Mouse (Mus musculus) CH12.LX (cell line): Measurements from ENCODE around the gene Grid1. TPM values are rescaled to one million over a fixed set of nuclear protein-coding genes. Genes with fewer than 3 reads are reported as not detected.

Experiments
- DNase-seq: peaks from one replicate; pipeline ENCODE4 v3.0.0-alpha.2; 2013; ENCODE audit errors: extremely low read depth
- H3K27ac ChIP-seq: 2 replicates; pipeline ENCODE4 v1.5.1; 2012; ENCODE audit warnings: low read depth, mild to moderate bottlenecking, control low read depth, moderate library complexity; ENCODE audit not compliant: insufficient read depth
- H3K27me3 ChIP-seq: replicated peaks from 2 replicates; pipeline ENCODE3; 2012; ENCODE audit warnings: inconsistent platforms
- H3K36me3 ChIP-seq, 2 experiments: replicated peaks in 1 of 2; 2 replicates each; pipeline versions ENCODE3 to v1.6.1; 2012; ENCODE audit warnings: inconsistent platforms in 1 of 2, low read length in 1 of 2, mild to moderate bottlenecking in 1 of 2, mixed read lengths in 1 of 2, moderate library complexity in 1 of 2; ENCODE audit not compliant: control insufficient read depth in 1 of 2, insufficient read depth in 1 of 2
- H3K4me1 ChIP-seq, 2 experiments: 2 replicates each; pipeline ENCODE4 v1.6.1; 2012; ENCODE audit warnings: inconsistent platforms in 1 of 2, moderate library complexity in 1 of 2; ENCODE audit not compliant: insufficient read depth in 2 of 2, control insufficient read depth in 1 of 2
- H3K4me2 ChIP-seq: 2 replicates; pipeline ENCODE4 v1.6.1; 2012; ENCODE audit warnings: low read depth, mild to moderate bottlenecking, control low read depth; ENCODE audit not compliant: poor library complexity, insufficient read depth, severe bottlenecking
- H3K4me3 ChIP-seq, 3 experiments: fragments of 150-350 bp in 1 of 3; sonication (generic) in 1 of 3; replicated peaks in 1 of 3; 2 replicates each; pipeline versions ENCODE3 to v1.5.1; 2011 to 2012; ENCODE audit warnings: low read depth in 2 of 3, low read length in 2 of 3, mild to moderate bottlenecking in 2 of 3, moderate library complexity in 2 of 3, control low read depth in 1 of 3, improper control_type of control experiment in 1 of 3, inconsistent platforms in 1 of 3, mixed read lengths in 1 of 3; ENCODE audit not compliant: poor library complexity in 1 of 3
- H3K79me2 ChIP-seq: replicated peaks from 2 replicates; pipeline ENCODE4 v1.6.1; 2012; ENCODE audit warnings: mild to moderate bottlenecking, moderate library complexity; ENCODE audit not compliant: control insufficient read depth, poor library complexity, insufficient read depth, severe bottlenecking; ENCODE audit errors: extremely low read depth
- H3K9ac ChIP-seq: 2 replicates; pipeline ENCODE4 v1.6.1; 2012; ENCODE audit warnings: low read depth, mild to moderate bottlenecking, control low read depth, moderate library complexity; ENCODE audit not compliant: insufficient read depth
- H3K9me3 ChIP-seq: replicated peaks from 2 replicates; pipeline ENCODE3; 2012; ENCODE audit warnings: low read length, inconsistent platforms, mixed read lengths
- CTCF ChIP-seq, 2 experiments: IDR thresholded peaks in 1 of 2; conservative IDR thresholded peaks in 1 of 2; 2 replicates each; pipeline ENCODE4 v1.5.1; 2011 to 2012; ENCODE audit warnings: low read depth in 2 of 2, low read length in 2 of 2, improper control_type of control experiment in 1 of 2, inconsistent platforms in 1 of 2, mild to moderate bottlenecking in 1 of 2, moderate library complexity in 1 of 2
- E2F4 ChIP-seq: IDR thresholded peaks from 2 replicates; pipeline ENCODE4 v1.6.1; 2011; ENCODE audit warnings: low read depth, low read length, improper control_type of control experiment; ENCODE audit not compliant: insufficient replicate concordance
- ETS1 ChIP-seq: conservative IDR thresholded peaks from 2 replicates; pipeline ENCODE4 v1.6.1; 2012; ENCODE audit warnings: low read depth, mild to moderate bottlenecking, inconsistent platforms, low read length, improper control_type of control experiment, moderate library complexity
- HCFC1 ChIP-seq: IDR thresholded peaks from 2 replicates; pipeline ENCODE4 v1.6.1; 2012; ENCODE audit warnings: low read depth, mild to moderate bottlenecking, inconsistent platforms, low read length, improper control_type of control experiment
- JUND ChIP-seq: conservative IDR thresholded peaks from 2 replicates; pipeline ENCODE4 v1.6.1; 2011; ENCODE audit warnings: low read depth, low read length, improper control_type of control experiment
- KAT2A ChIP-seq: IDR thresholded peaks from 2 replicates; pipeline ENCODE4 v1.6.1; 2012; ENCODE audit warnings: low read length, improper control_type of control experiment, inconsistent platforms; ENCODE audit not compliant: insufficient replicate concordance
- MAFK ChIP-seq: IDR thresholded peaks from 2 replicates; pipeline ENCODE4 v1.6.1; 2011; ENCODE audit warnings: low read length, improper control_type of control experiment; ENCODE audit not compliant: insufficient replicate concordance
- MXI1 ChIP-seq: IDR thresholded peaks from 2 replicates; pipeline ENCODE4 v1.6.1; 2011; ENCODE audit warnings: mild to moderate bottlenecking, low read depth, low read length, improper control_type of control experiment
- NELFE ChIP-seq: IDR thresholded peaks from 2 replicates; pipeline ENCODE4 v1.6.1; 2011; ENCODE audit warnings: low read depth, low read length, improper control_type of control experiment
- NRF1 ChIP-seq: IDR thresholded peaks from 2 replicates; pipeline ENCODE4 v1.6.1; 2014; ENCODE audit warnings: low read depth, mild to moderate bottlenecking, inconsistent platforms, low read length, improper control_type of control experiment, moderate library complexity
- PAX5 ChIP-seq: IDR thresholded peaks from 2 replicates; pipeline ENCODE4 v1.6.1; 2012; ENCODE audit warnings: low read length, inconsistent platforms, mixed read lengths
- POLR2A ChIP-seq: IDR thresholded peaks from 2 replicates; pipeline ENCODE4 v1.6.1; 2011; ENCODE audit warnings: low read depth, mild to moderate bottlenecking, improper control_type of control experiment, low read length
- RAD21 ChIP-seq: IDR thresholded peaks from 2 replicates; pipeline ENCODE4 v1.6.1; 2011; ENCODE audit warnings: low read depth, mild to moderate bottlenecking, low read length, improper control_type of control experiment, moderate library complexity
- RCOR1 ChIP-seq: conservative IDR thresholded peaks from 2 replicates; pipeline ENCODE4 v1.6.1; 2012; ENCODE audit warnings: low read depth, mild to moderate bottlenecking, inconsistent platforms, low read length, improper control_type of control experiment
- SIN3A ChIP-seq: IDR thresholded peaks from 2 replicates; pipeline ENCODE4 v1.6.1; 2012; ENCODE audit warnings: low read length, improper control_type of control experiment, inconsistent platforms
- SMC3 ChIP-seq: IDR thresholded peaks from 2 replicates; pipeline ENCODE4 v1.6.1; 2011; ENCODE audit warnings: low read depth, low read length, improper control_type of control experiment
- USF1 ChIP-seq: IDR thresholded peaks from 2 replicates; pipeline ENCODE4 v1.6.1; 2014; ENCODE audit warnings: low read depth, mild to moderate bottlenecking, inconsistent platforms, low read length, improper control_type of control experiment
- ZC3H11A ChIP-seq: IDR thresholded peaks from 2 replicates; pipeline ENCODE4 v1.6.1; 2012; ENCODE audit warnings: low read depth, mild to moderate bottlenecking, inconsistent platforms, low read length, improper control_type of control experiment
- ZMIZ1 ChIP-seq: IDR thresholded peaks from 2 replicates; pipeline ENCODE4 v1.6.1; 2012; ENCODE audit warnings: low read depth, mild to moderate bottlenecking, inconsistent platforms, low read length, improper control_type of control experiment
- dilution Hi-C: fragments of 300-500 bp; cut with MboI; formaldehyde crosslinking; loops from 2 replicates; pipeline ENCODE4 v1.14.3; 2020; ENCODE audit warnings: low sequenced_read_pairs; ENCODE audit not compliant: extremely low pct_unique_long_range_greater_than_20kb, extremely low pct_ligation_motif_present
- in situ Hi-C: fragments of 300-500 bp; cut with MboI; formaldehyde crosslinking; loops from 3 replicates; pipeline ENCODE4 v1.14.3; 2019; ENCODE audit warnings: low sequenced_read_pairs, low pct_ligation_motif_present, low pct_unique_long_range_greater_than_20kb, mixed read lengths
- polyA plus RNA-seq: library from polyadenylated mRNA; unstranded; fragments of >175 nt; gene quantifications from 2 replicates; pipeline ENCODE4 v1.2.1, GENCODE M21; 2012; ENCODE audit warnings: low read depth; ENCODE audit not compliant: insufficient read length
- total RNA-seq, 2 experiments: library from RNA; depleted of rRNA; stranded (reverse); fragments of 300-350 nt in 1 of 2; fragments of >200 nt in 1 of 2; gene quantifications; 2 replicates each; pipeline ENCODE4 v1.2.3; 2012 to 2014

Grid1 gene
- total and polyA plus RNA-seq, 3 experiments, result not detected

DNA sequence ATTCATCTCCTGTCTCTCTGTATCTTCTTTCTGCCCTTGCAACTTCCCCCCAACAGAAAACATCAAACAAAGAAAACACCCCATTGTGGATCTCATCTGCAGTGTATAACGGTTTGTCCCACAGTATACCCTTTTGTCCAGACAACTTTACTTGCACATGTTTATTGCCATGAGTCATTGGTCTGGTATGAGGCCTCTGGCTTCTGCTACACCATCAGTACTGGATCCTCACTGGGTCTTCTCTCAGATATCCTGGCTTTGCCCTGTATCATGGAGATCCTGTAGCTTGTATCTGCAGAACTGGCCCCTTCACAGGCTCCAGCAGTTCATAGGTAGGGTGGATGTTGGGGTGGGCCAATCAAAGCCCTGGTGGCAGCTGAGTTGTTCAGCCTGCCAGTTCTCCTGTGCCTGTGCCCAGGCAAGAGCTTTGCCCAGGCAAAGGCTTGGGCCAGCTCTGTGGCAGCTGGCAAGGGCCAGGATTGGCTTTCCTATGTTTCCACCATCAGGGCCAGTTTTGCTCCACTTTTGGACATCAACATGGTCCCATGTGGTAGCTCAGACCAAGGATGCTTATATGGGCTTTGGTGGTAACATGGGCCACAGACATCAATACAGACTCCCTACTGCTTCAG, 26.4 kb upstream of the Grid1 start:
- Histone ChIP-seq H3K27ac (no peak overlapping the region), H3K36me3 (no peaks in the 10 kb centered on the region), H3K4me1 (no peaks in the 10 kb centered on the region), H3K9ac (no peak overlapping the region), H3K27me3 (no peaks in the 10 kb centered on the region), H3K79me2 (no peaks in the 10 kb centered on the region)
- DNase-seq, result no peak
- TF ChIP-seq ETS1 (no peak), RCOR1 (no peak), ZC3H11A (no peak), HCFC1 (no peak), MAFK (no peak), SIN3A (no peak), JUND (no peak), USF1 (no peak), ZMIZ1 (no peak), NRF1 (no peak), KAT2A (no peak), MXI1 (no peak)
- TF ChIP-seq, all 38 proteins: peak for 0
- in situ Hi-C loops (no loop called here), dilution Hi-C loops (no loop called here)
- H3K9me3 ChIP-seq, result peaks cover 3% of the 10 kb centered on the region
- H3K4me3 ChIP-seq, result no peak overlapping the region
- no peak overlapping the region for H3K4me2 ChIP-seq

DNA sequence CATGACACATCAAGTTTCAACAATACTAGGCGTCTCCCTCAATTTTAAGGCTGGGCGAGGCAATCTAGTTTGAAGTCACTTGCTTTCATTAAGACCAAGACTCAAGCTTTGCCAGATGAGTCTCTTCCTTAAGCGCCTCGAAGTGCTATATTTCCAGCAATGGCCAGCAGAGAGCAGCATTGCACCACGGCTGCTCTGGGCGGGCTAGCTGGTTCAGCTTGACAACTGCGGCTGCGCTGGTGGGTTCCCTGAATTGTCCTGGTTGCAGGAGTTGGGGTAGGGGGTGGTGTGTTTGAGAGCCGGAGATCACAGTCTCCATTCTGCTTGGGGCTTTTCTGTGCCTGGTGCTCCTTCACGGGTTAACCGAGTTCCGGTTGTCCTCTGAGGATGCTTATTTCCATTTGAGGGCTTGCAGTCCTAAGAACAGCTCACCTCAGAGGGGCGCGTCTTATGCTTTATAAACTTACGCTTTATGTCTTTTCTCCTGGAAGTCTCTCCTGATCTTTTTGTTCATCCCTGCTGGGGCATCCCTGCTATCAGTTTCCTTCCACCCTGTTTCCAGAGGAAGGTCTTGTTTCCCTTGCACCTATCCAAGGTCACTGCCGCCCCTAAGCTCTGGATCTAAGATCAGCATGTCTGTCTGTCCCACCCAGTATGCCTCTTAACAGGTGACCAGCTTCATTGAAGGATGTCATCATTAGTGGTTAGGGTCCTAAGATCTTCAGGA, 9.0 kb upstream of the Grid1 start:
- Histone ChIP-seq H3K27me3 (peaks cover 22% of the 10 kb centered on the region), H3K4me1 (no peaks in the 10 kb centered on the region), H3K79me2 (no peaks in the 10 kb centered on the region), H3K9ac (no peak overlapping the region), H3K4me2 (peak overlapping the region; percentile 42; the same call in 1 of the 2 replicates), H3K4me3 (no peak overlapping the region), H3K9me3 (no peaks in the 10 kb centered on the region), H3K27ac (no peak overlapping the region), H3K36me3 (no peaks in the 10 kb centered on the region)
- dilution Hi-C loops (no loop called here), in situ Hi-C loops (loop anchor here (10.0 kb wide), 1 partner anchor 284 kb away; no protein-coding TSS in a partner anchor)
- peak; percentile 65 for DNase-seq
- TF ChIP-seq PAX5 (no peak), NELFE (peak; percentile 38; the same call in 1 of the 2 replicates), SMC3 (peak; percentile 73), NRF1 (peak; percentile 79), E2F4 (no peak), ZC3H11A (peak; percentile 9; the same call in 1 of the 2 replicates), POLR2A (no peak), CTCF (conservative IDR thresholded peaks at IDR 0.05 in 1 of 2, IDR thresholded peaks at IDR 0.05 in 1 of 2; ENCODE audit: low read depth in 2 of 2, low read length in 2 of 2) (peak; percentile 71 to 92), RAD21 (peak; percentile 99)
